Mouse (Mus musculus) C2C12 (cell line): ENCODE results near the gene Sertad1.

Experiments used
- CEBPB ChIP-seq: IDR thresholded peaks from one replicate; pipeline ENCODE4 v1.6.1; 2011; ENCODE audit warnings: low read depth, mild to moderate bottlenecking, control low read depth, moderate library complexity
- CTCF ChIP-seq: IDR thresholded peaks from one replicate; pipeline ENCODE4 v1.5.1; 2011; ENCODE audit not compliant: control insufficient read depth, insufficient read depth, insufficient read length
- MAX ChIP-seq: IDR thresholded peaks from one replicate; pipeline ENCODE4 v1.6.1; 2011; ENCODE audit warnings: mild to moderate bottlenecking, control low read depth
- MYOD1 ChIP-seq: IDR thresholded peaks from one replicate; pipeline ENCODE4 v1.6.1; 2011; ENCODE audit warnings: low read depth; ENCODE audit not compliant: control insufficient read depth, insufficient read length
- MYOG ChIP-seq: IDR thresholded peaks from one replicate; pipeline ENCODE4 v1.6.1; 2011; ENCODE audit not compliant: control insufficient read depth, insufficient read length; ENCODE audit errors: extremely low read depth
- USF1 ChIP-seq: IDR thresholded peaks from one replicate; pipeline ENCODE4 v1.6.1; 2011; ENCODE audit warnings: low read depth, mild to moderate bottlenecking, control low read depth, moderate library complexity

DNA sequence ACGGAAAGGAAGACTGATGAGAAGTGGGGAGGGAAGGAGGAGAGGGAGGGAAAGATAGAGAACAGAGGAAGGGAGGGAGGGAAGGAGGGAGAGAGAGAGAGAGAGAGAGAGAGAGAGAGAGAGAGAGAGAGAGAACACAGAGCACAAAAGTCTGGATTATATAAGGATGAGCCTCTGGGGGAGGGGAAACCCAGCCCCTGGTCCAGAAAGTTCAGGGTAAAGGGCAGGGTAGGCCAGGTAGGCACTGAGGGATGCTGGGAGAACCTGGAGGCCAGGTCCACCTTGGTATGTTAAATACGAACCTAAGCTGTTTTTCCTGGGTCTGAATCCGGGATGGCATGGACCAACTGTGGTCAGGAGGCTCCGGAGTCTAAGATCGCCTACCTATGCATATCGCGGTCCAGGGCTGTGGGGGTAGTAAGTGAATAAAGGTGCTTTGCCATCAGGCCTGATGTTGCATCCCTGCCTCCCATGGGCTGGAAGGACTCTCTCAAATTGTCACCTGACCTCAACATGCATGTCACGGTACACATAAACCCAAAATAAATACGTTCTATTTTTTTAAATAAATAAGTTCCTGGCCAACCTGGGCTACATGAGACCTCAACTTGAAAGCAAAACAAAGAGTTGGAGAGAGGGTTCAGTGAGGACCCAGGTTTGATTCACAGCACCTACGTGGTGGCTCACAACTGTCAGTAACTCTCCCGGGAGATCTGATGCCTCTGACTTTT lies 15.2 kb upstream of the Sertad1 start:
- TF ChIP-seq CTCF: no peak
- TF ChIP-seq MAX: no peak
- no peak for TF ChIP-seq CEBPB
- no peak for TF ChIP-seq USF1
- TF ChIP-seq MYOD1: no peak
- TF ChIP-seq MYOG: no peak
